Mouse (Mus musculus): Measurements from ENCODE around the gene Mad1l1. TPM values are rescaled to one million over a fixed set of nuclear protein-coding genes. Genes with fewer than 3 reads are reported as not detected.

Mad1l1 gene
- polyA plus RNA-seq, 1 experiment from 2014 or later, result 25.0 TPM

DNA sequence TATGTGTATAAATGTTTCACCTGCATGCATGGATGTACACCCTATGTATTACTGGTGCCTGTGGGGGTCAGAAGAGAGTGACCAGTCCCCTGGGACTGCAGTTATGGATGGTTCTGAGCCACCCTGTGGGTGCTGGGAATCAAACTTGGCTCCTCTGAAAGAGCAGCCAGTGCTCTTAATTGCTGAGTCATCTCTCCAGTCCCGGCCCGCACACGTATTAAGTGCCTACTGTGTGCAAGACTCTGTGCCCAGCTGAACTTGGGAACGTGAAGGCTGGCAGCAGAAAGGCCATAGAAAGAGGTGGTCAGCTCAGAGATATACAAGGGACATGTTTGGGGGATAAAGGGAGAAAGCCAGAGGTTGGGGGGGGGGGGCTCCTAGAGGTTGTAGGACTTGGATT, 344.8 kb downstream of the Mad1l1 start:
- Histone ChIP-seq H3K9ac (ENCODE audit: low read depth, low read length) (no peak overlapping the region), H3K4me2 (no peak overlapping the region), H3K27me3 (ENCODE audit: control insufficient read depth, insufficient read depth, low read length) (peaks cover 43% of the 10 kb centered on the region), H3K4me1 (ENCODE audit: control insufficient read depth, insufficient read depth, low read length) (no peaks in the 10 kb centered on the region), H3K36me3 (ENCODE audit: control insufficient read depth, insufficient read depth, low read length) (no peaks in the 10 kb centered on the region), H3K27ac (ENCODE audit: low read depth, low read length) (no peak overlapping the region), H3K9me3 (replicated peaks; ENCODE audit: control insufficient read depth, low read length) (no peaks in the 10 kb centered on the region), H3K4me3 (ENCODE audit: low read depth, low read length) (no peak overlapping the region)
- 69% methylated on average over 4 of the region's 4 CpGs for WGBS (ENCODE audit: insufficient replicate concordance)
- ATAC-seq (replicated peaks; ENCODE audit: insufficient number of reproducible peaks, low FRiP score, low TSS enrichment), result no peak

DNA sequence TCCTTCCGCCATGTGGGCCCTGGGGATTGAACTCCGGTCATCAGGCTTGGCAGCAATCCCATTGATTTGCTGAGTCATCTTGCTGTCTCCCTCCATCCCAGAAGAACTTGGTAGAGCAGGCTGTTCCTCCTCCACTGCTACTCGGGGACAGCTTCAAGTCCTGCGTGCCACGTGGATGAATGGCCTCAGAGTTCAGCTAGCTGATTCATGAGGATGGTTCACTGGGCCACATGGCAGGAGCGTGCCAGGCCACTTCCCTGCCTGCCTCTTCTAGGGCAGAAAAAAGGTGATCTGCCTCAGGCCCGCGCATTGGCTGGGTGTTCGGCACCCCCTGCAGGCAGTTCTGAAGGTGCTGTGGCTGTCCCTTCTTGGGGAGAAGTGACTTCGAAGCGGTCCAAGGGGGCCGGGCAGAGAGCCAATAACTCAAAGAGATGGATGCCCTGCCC, 351.1 kb downstream of the Mad1l1 start:
- Histone ChIP-seq H3K27ac (ENCODE audit: low read depth, low read length) (no peak overlapping the region), H3K27me3 (ENCODE audit: control insufficient read depth, insufficient read depth, low read length) (peaks cover 35% of the 10 kb centered on the region), H3K4me3 (ENCODE audit: low read depth, low read length) (no peak overlapping the region), H3K36me3 (ENCODE audit: control insufficient read depth, insufficient read depth, low read length) (no peaks in the 10 kb centered on the region), H3K9me3 (replicated peaks; ENCODE audit: control insufficient read depth, low read length) (no peaks in the 10 kb centered on the region), H3K4me2 (no peak overlapping the region), H3K9ac (ENCODE audit: low read depth, low read length) (no peak overlapping the region), H3K4me1 (ENCODE audit: control insufficient read depth, insufficient read depth, low read length) (no peaks in the 10 kb centered on the region)
- 63% methylated on average over 12 of the region's 12 CpGs for WGBS (ENCODE audit: insufficient replicate concordance)
- ATAC-seq (replicated peaks; ENCODE audit: insufficient number of reproducible peaks, low FRiP score, low TSS enrichment), result no peak

DNA sequence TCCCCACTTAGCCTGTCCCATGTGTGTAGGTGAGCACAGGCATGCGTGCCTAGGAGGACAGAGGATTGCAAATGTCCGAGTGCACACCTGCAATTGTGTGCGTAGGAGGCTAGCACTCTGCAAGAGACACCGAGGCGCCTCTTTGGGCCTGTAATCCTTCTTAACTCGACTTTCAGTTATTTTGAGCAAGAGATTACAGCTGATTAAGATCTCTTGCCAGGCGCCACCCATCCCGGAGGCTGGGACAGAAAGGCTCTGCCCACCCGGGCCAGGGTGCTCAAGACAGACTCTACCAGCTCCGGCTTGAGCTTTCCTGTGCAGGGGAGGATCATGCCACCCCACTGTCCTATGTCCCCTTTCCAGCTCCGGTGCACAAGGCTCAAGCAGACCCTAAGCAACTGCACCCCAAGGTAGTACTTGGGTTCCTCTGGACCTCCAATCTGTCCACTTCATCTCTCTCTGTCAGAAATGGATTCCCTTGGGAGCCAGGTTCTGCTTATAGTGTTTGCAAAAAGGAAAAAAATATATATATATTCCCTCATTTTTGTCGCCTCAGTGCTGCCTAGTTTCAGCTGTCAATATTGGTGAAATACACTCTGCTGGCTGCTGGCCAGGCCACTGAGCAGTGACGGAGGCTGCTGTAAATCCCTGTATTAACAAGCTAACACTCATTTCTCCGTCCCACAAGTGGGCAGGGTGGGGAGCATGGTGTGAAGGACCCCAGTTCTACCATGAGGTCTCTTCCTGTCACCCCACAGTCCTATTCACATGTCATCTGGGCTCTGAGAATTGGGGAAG, 352.0 kb downstream of the Mad1l1 start:
- Histone ChIP-seq H3K4me3 (ENCODE audit: low read depth, low read length) (no peak overlapping the region), H3K4me2 (no peak overlapping the region), H3K27ac (ENCODE audit: low read depth, low read length) (no peak overlapping the region), H3K27me3 (ENCODE audit: control insufficient read depth, insufficient read depth, low read length) (peaks cover 40% of the 10 kb centered on the region), H3K4me1 (ENCODE audit: control insufficient read depth, insufficient read depth, low read length) (no peaks in the 10 kb centered on the region), H3K9ac (ENCODE audit: low read depth, low read length) (no peak overlapping the region), H3K9me3 (replicated peaks; ENCODE audit: control insufficient read depth, low read length) (no peaks in the 10 kb centered on the region), H3K36me3 (ENCODE audit: control insufficient read depth, insufficient read depth, low read length) (no peaks in the 10 kb centered on the region)
- no peak for ATAC-seq (replicated peaks; ENCODE audit: insufficient number of reproducible peaks, low FRiP score, low TSS enrichment)
- whole genome bisulfite sequencing (ENCODE audit: insufficient replicate concordance), result 79% methylated on average over 14 of the region's 14 CpGs

DNA sequence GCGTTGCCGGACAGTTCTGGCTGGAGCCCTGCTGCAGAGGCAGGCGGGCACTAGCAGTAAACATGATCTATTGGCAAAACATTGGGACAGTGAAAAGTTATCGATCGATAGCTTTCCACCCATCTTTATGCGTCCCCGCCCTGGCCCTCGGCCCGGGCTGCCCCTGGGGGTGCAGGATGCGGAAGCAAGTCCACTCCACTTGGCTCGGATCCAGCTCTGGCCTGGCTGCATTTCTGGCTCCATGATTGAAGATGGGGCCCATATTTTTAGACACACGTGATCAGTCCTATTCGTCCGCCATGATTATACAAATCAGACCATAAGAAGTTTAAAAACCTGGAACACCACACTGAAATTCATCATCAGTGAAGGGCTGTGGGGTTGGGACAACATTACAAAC, 355.8 kb downstream of the Mad1l1 start:
- Histone ChIP-seq H3K9me3 (replicated peaks; ENCODE audit: control insufficient read depth, low read length) (no peaks in the 10 kb centered on the region), H3K27ac (ENCODE audit: low read depth, low read length) (no peak overlapping the region), H3K4me1 (ENCODE audit: control insufficient read depth, insufficient read depth, low read length) (no peaks in the 10 kb centered on the region), H3K4me3 (ENCODE audit: low read depth, low read length) (no peak overlapping the region), H3K4me2 (no peak overlapping the region), H3K27me3 (ENCODE audit: control insufficient read depth, insufficient read depth, low read length) (peaks cover 8% of the 10 kb centered on the region; the same call in 1 of the 2 replicates), H3K36me3 (ENCODE audit: control insufficient read depth, insufficient read depth, low read length) (no peaks in the 10 kb centered on the region), H3K9ac (ENCODE audit: low read depth, low read length) (no peak overlapping the region)
- WGBS (ENCODE audit: insufficient replicate concordance), result 85% methylated on average over 14 of the region's 14 CpGs
- ATAC-seq (replicated peaks; ENCODE audit: insufficient number of reproducible peaks, low FRiP score, low TSS enrichment), result no peak

DNA sequence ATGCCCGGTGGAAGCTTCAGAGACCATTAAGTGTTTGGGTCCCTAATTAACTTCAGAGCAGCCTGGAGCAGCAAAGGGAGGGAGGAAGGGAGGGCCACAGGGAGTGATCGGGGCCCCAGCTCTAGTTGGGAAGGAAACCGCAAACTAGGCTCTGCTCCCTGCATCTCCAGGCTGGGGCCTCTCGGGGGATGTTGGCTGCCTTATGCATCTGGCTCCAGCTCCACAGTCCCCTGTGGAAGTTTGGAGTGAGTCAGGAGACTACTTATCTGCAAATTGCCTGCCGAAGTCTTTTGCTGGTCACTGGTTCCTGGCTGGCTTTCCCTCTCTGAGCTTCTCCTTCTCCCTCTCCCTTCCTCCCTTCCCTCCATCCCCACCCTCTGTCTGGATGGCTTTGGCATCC, 357.0 kb downstream of the Mad1l1 start:
- Histone ChIP-seq H3K4me3 (ENCODE audit: low read depth, low read length) (no peak overlapping the region), H3K4me2 (no peak overlapping the region), H3K36me3 (ENCODE audit: control insufficient read depth, insufficient read depth, low read length) (no peaks in the 10 kb centered on the region), H3K9ac (ENCODE audit: low read depth, low read length) (no peak overlapping the region), H3K27ac (ENCODE audit: low read depth, low read length) (no peak overlapping the region), H3K27me3 (ENCODE audit: control insufficient read depth, insufficient read depth, low read length) (peaks cover 5% of the 10 kb centered on the region; the same call in 1 of the 2 replicates), H3K9me3 (replicated peaks; ENCODE audit: control insufficient read depth, low read length) (no peaks in the 10 kb centered on the region), H3K4me1 (ENCODE audit: control insufficient read depth, insufficient read depth, low read length) (no peaks in the 10 kb centered on the region)
- ATAC-seq (replicated peaks; ENCODE audit: insufficient number of reproducible peaks, low FRiP score, low TSS enrichment), result no peak
- WGBS (ENCODE audit: insufficient replicate concordance), result 61% methylated on average over 5 of the region's 5 CpGs

DNA sequence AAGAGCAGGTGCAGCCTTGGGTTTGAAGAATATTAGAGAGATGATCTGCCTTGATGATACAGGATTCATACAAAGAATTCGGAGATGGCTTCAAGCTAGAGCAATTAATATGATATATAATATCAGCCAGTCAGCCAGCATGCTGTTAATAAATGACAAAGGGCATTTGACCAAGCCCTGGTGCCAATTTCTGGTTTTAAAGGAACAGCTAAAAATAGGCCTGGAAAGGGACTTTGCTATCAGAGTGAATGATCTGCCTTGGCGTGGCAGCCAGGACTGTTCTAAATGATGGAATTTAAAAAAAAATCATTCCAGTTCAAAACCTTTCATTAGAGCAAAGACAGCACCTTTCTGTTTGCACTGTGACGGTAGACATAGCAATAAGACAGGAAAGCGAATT, 361.6 kb downstream of the Mad1l1 start:
- 84% methylated on average over 4 of the region's 4 CpGs for WGBS (ENCODE audit: insufficient replicate concordance)
- Histone ChIP-seq H3K9ac (ENCODE audit: low read depth, low read length) (no peak overlapping the region), H3K4me1 (ENCODE audit: control insufficient read depth, insufficient read depth, low read length) (no peaks in the 10 kb centered on the region), H3K27me3 (ENCODE audit: control insufficient read depth, insufficient read depth, low read length) (peaks cover 9% of the 10 kb centered on the region), H3K9me3 (replicated peaks; ENCODE audit: control insufficient read depth, low read length) (no peaks in the 10 kb centered on the region), H3K4me3 (ENCODE audit: low read depth, low read length) (no peak overlapping the region), H3K36me3 (ENCODE audit: control insufficient read depth, insufficient read depth, low read length) (no peaks in the 10 kb centered on the region), H3K4me2 (no peak overlapping the region), H3K27ac (ENCODE audit: low read depth, low read length) (no peak overlapping the region)
- no peak for ATAC-seq (replicated peaks; ENCODE audit: insufficient number of reproducible peaks, low FRiP score, low TSS enrichment)

Other genes with a start within 250 kb of the Mad1l1 start
- gene Nudt1, start 104 bp upstream of the Mad1l1 start, polyA plus RNA-seq (2014; fragmentation: Nextera tagmentation; extraction: Ambion mirVana), result 27.4 and 35.0 TPM in 2 replicates
- 17.1 and 17.4 TPM in 2 replicates for gene Mrm2, start 10.3 kb upstream of the Mad1l1 start, polyA plus RNA-seq (2014; fragmentation: Nextera tagmentation; extraction: Ambion mirVana)
- gene Snx8, start 67.7 kb upstream of the Mad1l1 start, polyA plus RNA-seq (2014; fragmentation: Nextera tagmentation; extraction: Ambion mirVana), result 8.8 and 9.8 TPM in 2 replicates
- 114 and 122 TPM in 2 replicates for gene Eif3b, start 97.8 kb upstream of the Mad1l1 start, polyA plus RNA-seq (2014; fragmentation: Nextera tagmentation; extraction: Ambion mirVana)
- not detected in 2 replicates for gene Gm4869, start 124.1 kb upstream of the Mad1l1 start, polyA plus RNA-seq (2014; fragmentation: Nextera tagmentation; extraction: Ambion mirVana)
- 17.4 and 20.2 TPM in 2 replicates for gene Chst12, start 184.0 kb upstream of the Mad1l1 start, polyA plus RNA-seq (2014; fragmentation: Nextera tagmentation; extraction: Ambion mirVana)
- gene Grifin, start 243.5 kb upstream of the Mad1l1 start, polyA plus RNA-seq (2014; fragmentation: Nextera tagmentation; extraction: Ambion mirVana), result 0.74 TPM in 1 of 2 replicates, not detected in the other

All from heart, embryonic 11.5 days (tissue).